Mouse (Mus musculus): ENCODE measurements around the gene Asb11. TPM values are rescaled to one million over a fixed set of nuclear protein-coding genes. Genes with fewer than 3 reads are reported as not detected.

Gene Asb11
- polyA plus RNA-seq (2015; fragmentation: Illumina TruSeq; extraction: RNeasy Lipid Tissue Mini Kit (QIAGEN cat#74804); ENCODE audit: insufficient read depth, low read depth, low replicate concordance) = 4.1 TPM

DNA sequence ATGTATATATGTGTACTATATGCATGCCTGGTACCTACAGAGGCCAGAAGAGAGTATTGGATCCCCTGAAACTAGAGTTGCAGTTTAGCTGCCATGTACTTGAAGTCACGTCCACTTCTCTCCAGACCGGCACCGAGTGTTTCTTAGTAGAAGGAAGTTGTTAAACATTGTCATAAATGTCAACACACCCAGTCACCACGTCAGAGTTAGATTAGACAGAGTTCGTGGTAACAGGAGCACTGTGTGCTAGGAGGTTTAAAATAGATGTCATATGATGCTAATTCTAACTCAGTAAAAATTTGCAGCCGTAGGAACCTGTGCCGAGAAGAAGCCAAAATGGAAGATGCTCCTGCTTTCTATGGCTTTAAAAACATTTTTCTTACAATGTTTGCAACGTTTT, at the start of gene Asb11:
Gene Asb11 (plus strand): TSS at position 286 of the 400 bp plus-strand sequence.

DNA sequence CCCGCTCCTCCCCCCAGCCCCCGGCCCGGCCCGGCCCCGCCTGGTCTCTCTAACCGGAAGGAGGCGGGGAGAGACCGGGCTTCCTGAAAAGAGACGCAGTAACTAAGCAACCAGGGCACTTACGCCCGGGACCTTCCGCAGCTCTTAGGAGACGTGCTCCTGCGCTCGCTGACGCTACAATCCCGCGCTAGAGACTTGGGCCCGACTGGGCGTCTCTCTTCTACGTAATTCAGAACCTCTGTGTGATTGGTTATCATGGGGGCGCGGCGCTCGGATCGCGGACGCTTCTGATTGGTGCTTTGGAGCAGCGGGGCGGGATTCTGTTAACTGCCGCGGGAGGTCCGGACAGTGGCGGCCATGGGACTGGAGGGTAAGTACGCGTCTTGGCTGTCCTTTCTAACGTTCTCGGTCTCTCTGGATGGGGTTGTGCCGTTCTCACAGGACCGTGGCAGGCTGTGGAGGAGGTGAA, 17.3 kb upstream of the Asb11 start, which contains the start of gene Piga:
Gene Piga (plus strand): TSS at position 317 of the 469 bp plus-strand sequence.

DNA sequence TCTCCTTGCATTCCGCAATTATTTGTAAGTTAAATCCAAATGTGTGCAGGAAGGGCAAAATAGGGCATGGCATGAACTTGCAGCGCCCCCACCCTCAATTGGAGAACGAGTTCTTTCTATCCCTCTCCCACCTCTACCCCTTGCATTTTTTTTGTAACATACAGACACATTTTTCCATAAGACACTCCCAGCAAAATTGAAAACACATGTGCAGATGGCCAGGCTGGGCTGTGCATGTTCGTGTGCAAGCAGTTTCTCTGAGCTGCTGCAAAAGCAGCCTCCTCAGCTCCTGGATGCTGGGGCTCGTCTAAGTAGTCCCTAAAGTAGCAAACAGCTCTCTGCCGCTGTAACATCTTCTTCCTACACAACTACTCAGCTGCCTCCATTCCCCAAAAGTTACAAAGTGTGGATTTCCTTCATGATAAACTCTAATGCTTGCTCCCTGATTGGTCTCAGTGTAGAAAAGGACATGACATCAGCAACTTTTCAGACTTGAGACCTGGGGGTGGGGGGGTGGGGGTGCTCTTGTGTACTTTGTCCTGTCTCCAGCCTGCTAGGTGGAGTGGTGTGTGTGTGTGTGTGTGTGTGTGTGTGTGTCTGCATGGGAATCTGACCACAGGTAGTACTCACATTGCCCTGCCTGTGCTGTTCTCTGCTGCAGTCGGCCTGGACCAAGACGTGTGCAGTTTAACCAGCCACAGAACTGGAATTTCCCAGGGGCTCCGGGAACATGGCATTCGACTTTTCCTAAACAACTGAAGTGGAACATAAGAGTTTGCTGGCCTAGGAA, 69.1 kb downstream of the Asb11 start, which contains the start of gene Asb9:
Gene Asb9 (plus strand): TSS at position 619 of the 790 bp plus-strand sequence.

Other genes starting within 250 kb of the Asb11 start
- 1.5 TPM for gene Bmx, start 178.8 kb upstream of the Asb11 start, polyA plus RNA-seq (2015; fragmentation: Illumina TruSeq; extraction: RNeasy Lipid Tissue Mini Kit (QIAGEN cat#74804); ENCODE audit: insufficient read depth, low read depth, low replicate concordance)
- 1.2 TPM for gene Pir, start 167.6 kb upstream of the Asb11 start, polyA plus RNA-seq (2015; fragmentation: Illumina TruSeq; extraction: RNeasy Lipid Tissue Mini Kit (QIAGEN cat#74804); ENCODE audit: insufficient read depth, low read depth, low replicate concordance)
- gene Vegfd, start 63.6 kb upstream of the Asb11 start, polyA plus RNA-seq (2015; fragmentation: Illumina TruSeq; extraction: RNeasy Lipid Tissue Mini Kit (QIAGEN cat#74804); ENCODE audit: insufficient read depth, low read depth, low replicate concordance) = 5.4 TPM
- 4.9 TPM for gene Piga, start 17.2 kb upstream of the Asb11 start, polyA plus RNA-seq (2015; fragmentation: Illumina TruSeq; extraction: RNeasy Lipid Tissue Mini Kit (QIAGEN cat#74804); ENCODE audit: insufficient read depth, low read depth, low replicate concordance)
- not detected for gene Asb9, start 69.3 kb downstream of the Asb11 start, polyA plus RNA-seq (2015; fragmentation: Illumina TruSeq; extraction: RNeasy Lipid Tissue Mini Kit (QIAGEN cat#74804); ENCODE audit: insufficient read depth, low read depth, low replicate concordance)